Mouse (Mus musculus): ENCODE measurements around the gene Sptbn2. TPM values are rescaled to one million over a fixed set of nuclear protein-coding genes. Genes with fewer than 3 reads are reported as not detected.

Gene Sptbn2
- polyA plus RNA-seq, 1 experiment from 2014 or later: 2.9 TPM

DNA sequence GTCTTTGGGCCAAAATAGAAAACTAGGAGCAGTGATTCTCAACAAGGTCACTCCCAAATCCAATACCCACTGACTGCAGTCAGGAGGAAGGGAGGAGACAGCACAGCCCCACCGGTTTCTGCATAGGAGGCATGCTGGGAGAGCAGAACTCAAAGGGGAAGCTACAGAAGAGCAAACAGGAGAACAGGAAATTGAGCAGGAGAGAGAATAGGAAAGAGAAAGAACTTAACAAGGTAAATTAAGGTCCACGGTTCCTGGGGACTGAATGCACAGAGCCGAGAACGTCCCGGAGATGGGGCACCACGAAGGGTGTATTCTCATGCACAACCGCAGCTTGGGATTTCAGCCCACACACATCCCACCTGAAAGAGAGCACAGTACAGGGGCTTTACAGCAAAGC, 74.2 kb downstream of the Sptbn2 start:
- Histone ChIP-seq H3K9ac (no peak overlapping the region), H3K4me3 (replicated peaks) (no peak overlapping the region), H3K9me3 (no peaks in the 10 kb centered on the region), H3K36me3 (peaks cover 50% of the 10 kb centered on the region), H3K4me2 (no peak overlapping the region), H3K4me1 (peaks cover 5% of the 10 kb centered on the region; the same call in 1 of the 2 replicates), H3K27ac (no peak overlapping the region), H3K27me3 (replicated peaks) (no peaks in the 10 kb centered on the region)
- ATAC-seq (ENCODE audit: insufficient read depth, low FRiP score, low read depth): no peak
- WGBS: 90% methylated on average over 7 of the region's 7 CpGs

DNA sequence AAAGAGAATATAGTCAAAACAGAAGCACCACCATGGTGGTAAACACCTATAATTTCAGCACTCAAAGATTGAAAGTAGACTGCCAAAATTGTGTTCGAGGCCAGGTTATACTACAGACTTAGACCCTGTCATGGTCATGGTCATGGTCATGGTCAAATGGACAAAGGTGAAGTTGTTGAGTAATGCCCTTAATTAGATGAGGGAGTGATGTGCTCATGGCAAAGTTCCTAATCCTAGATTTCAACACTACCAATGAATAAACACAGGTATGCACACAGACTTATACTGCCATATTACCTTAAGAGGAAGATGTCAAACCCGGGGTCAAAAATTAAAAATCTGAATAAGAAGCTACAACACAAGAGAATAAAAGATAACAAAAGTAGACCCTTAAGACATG, 75.3 kb downstream of the Sptbn2 start:
- no peak overlapping the region for H3K4me3 ChIP-seq (replicated peaks)
- H3K36me3 ChIP-seq: peaks cover 56% of the 10 kb centered on the region
- no peaks in the 10 kb centered on the region for H3K27me3 ChIP-seq (replicated peaks)
- no peak overlapping the region for H3K9ac ChIP-seq
- 90% methylated on average over 2 of the region's 2 CpGs for WGBS
- H3K9me3 ChIP-seq: no peaks in the 10 kb centered on the region
- H3K4me2 ChIP-seq: no peak overlapping the region
- no peak overlapping the region for H3K27ac ChIP-seq
- H3K4me1 ChIP-seq: peaks cover 7% of the 10 kb centered on the region; the same call in 1 of the 2 replicates
- no peak for ATAC-seq (ENCODE audit: insufficient read depth, low FRiP score, low read depth)

DNA sequence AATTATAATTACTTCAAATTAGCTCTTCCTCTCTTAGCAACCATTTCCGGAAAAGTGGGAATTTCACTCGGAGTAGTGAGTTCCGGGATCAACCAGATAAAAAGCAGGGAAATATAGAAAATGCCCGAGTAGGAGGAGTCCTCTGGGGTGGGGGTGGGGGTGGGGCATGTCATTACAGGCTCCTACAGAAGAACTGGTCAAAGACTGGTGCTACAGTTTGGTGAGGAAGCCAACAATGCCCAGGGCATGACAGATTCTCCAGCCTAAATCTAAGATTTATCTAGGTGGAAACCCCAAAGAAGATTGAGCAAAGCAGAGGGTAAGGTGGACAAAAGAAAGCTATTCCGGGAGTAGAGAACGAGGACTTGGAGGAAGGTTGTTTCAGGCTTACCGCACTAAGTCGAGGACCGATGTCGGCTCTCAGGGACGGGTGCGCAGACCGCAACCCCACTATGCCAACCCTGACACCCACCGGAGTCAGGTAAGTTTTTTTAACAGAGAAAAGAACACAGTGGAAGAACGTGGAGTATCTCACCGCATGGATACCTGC, 82.4 kb downstream of the Sptbn2 start:
- no peaks in the 10 kb centered on the region for H3K9me3 ChIP-seq
- H3K27ac ChIP-seq: peak overlapping the region; percentile 91
- WGBS: 1% methylated on average over 16 of the region's 16 CpGs
- peaks cover 25% of the 10 kb centered on the region for H3K36me3 ChIP-seq
- peaks cover 10% of the 10 kb centered on the region for H3K4me1 ChIP-seq
- H3K27me3 ChIP-seq (replicated peaks): no peaks in the 10 kb centered on the region
- peak overlapping the region; percentile 80 for H3K4me3 ChIP-seq (replicated peaks)
- ATAC-seq (ENCODE audit: insufficient read depth, low FRiP score, low read depth): peak; percentile 44; the same call in 1 of the 2 replicates
- H3K9ac ChIP-seq: peak overlapping the region; percentile 73
- peak overlapping the region; percentile 68 for H3K4me2 ChIP-seq

DNA sequence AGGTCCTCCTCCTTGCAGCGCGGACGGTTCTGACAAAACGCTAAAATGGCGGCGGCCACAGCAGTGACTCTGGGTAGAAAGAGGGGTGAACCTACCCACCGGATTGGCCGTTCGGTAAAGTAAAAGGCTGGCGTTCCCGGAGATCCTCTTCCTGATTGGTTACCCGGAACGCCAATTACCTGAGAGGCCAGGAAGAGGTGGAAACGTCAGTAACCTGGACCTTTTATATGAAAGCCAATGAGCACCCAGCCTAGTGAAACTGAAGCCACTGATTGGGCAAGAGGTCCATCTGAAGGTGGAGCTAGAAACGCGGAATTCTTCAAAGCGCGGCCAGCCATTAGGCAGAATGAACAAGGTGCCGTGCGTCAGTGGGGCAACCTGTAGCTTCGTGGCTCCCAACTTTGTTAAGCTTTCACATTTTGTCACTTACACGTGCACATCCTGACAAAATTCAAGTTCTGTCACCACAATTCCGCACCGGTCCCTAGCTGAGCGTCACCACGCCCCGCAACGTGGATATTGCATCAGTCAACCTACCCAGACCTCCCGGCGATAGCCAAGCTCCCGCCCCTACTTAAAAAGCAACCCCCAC, 83.0 kb downstream of the Sptbn2 start, which contains the start of gene Rbm4:
Gene Rbm4, minus strand, starts transcription at position 71 of the 592 bp plus-strand sequence.
- peak within 1 kb of the TSS; percentile 80 for H3K4me3 ChIP-seq (replicated peaks)
- H3K4me1 ChIP-seq: peaks cover 10% of the 10 kb centered on the region
- no peaks in the 10 kb centered on the region for H3K9me3 ChIP-seq
- ATAC-seq (ENCODE audit: insufficient read depth, low FRiP score, low read depth): peak; percentile 98
- peak within 1 kb of the TSS; percentile 68 for H3K4me2 ChIP-seq
- H3K27ac ChIP-seq: peak within 1 kb of the TSS; percentile 91
- peak within 1 kb of the TSS; percentile 73 for H3K9ac ChIP-seq
- WGBS: under 1% methylated on average over 31 of the region's 31 CpGs
- H3K36me3 ChIP-seq: peaks cover 30% of the 10 kb centered on the region
- H3K27me3 ChIP-seq (replicated peaks): no peaks in the 10 kb centered on the region

DNA sequence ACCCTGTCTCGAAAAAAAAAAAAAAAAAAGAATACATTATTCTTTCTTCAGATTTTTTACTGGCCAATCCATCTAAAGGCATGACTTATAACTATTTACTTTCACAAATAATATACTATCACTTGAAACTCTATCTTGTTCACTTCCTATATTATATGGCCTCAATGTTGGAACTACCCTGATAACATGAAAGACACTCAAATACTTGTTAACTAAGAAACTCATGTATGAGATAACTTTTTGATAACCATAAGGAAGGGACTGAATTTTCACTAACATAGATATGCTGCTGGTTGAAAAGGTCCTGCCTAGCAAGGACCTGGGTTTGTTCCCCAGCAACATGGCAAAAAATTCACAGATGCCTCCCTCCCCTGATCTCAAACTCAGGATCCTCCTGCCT, 85.0 kb downstream of the Sptbn2 start:
- no peak overlapping the region for H3K9ac ChIP-seq
- no peaks in the 10 kb centered on the region for H3K9me3 ChIP-seq
- H3K4me3 ChIP-seq (replicated peaks): no peak overlapping the region
- H3K27me3 ChIP-seq (replicated peaks): no peaks in the 10 kb centered on the region
- H3K4me1 ChIP-seq: peaks cover 6% of the 10 kb centered on the region
- H3K27ac ChIP-seq: no peak overlapping the region
- 71% methylated on average over 1 of the region's 1 CpGs for WGBS
- H3K36me3 ChIP-seq: peaks cover 42% of the 10 kb centered on the region
- no peak overlapping the region for H3K4me2 ChIP-seq
- no peak for ATAC-seq (ENCODE audit: insufficient read depth, low FRiP score, low read depth)

DNA sequence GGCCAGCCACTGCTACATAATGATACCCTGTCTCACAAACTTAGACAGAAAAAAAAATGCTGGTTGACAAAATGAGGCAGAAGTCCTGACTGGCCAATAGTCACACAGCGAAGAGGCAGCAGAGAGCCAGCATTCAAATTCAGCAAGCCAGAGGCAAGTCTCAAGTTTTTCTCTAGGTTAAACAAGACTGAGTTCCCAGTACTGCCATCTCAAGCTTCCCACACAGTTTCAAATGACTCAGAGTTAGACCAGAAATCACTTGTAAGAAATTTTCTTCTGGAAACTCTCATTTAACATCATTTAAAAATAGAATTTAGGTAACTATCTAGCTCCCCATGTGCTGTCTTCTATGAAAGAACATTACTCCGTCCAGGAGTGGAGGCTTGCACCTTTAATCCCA, 86.9 kb downstream of the Sptbn2 start:
- Histone ChIP-seq H3K4me3 (replicated peaks) (no peak overlapping the region), H3K4me1 (no peaks in the 10 kb centered on the region), H3K9me3 (no peaks in the 10 kb centered on the region), H3K36me3 (peaks cover 50% of the 10 kb centered on the region), H3K27me3 (replicated peaks) (no peaks in the 10 kb centered on the region), H3K4me2 (no peak overlapping the region), H3K9ac (no peak overlapping the region), H3K27ac (no peak overlapping the region)
- WGBS: 97% methylated on average over 2 of the region's 2 CpGs
- ATAC-seq (ENCODE audit: insufficient read depth, low FRiP score, low read depth): no peak

DNA sequence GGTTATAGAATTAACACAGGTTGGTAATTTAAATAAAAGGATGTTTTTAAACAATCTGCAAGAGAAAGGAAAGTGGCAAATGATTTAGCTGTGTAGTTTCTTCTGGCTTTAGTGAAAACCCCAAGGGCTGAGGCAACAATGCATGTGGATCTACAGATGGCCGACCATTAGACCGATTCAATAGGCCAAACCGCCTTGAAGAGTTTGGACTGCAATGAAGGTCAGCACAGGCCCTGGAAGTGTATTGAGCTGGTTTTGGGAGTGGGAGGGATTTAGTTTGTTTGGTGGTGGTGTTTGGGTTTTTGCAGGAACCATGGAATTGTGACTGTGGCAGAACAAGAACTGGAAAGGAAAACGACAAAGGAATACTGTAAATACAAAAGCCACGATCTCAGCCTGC, 88.1 kb downstream of the Sptbn2 start:
- Histone ChIP-seq H3K4me1 (no peaks in the 10 kb centered on the region), H3K36me3 (peaks cover 61% of the 10 kb centered on the region), H3K27me3 (replicated peaks) (no peaks in the 10 kb centered on the region), H3K4me3 (replicated peaks) (no peak overlapping the region), H3K9me3 (no peaks in the 10 kb centered on the region), H3K27ac (no peak overlapping the region), H3K4me2 (no peak overlapping the region), H3K9ac (no peak overlapping the region)
- 88% methylated on average over 5 of the region's 5 CpGs for WGBS
- ATAC-seq (ENCODE audit: insufficient read depth, low FRiP score, low read depth): no peak

Other genes starting within 250 kb of the Sptbn2 start
- gene Syt12, start 233.7 kb upstream of the Sptbn2 start, polyA plus RNA-seq (2015; fragmentation: Nextera tagmentation; extraction: Ambion mirVana): 0.81 and 0.99 TPM in 2 replicates
- gene 2010003K11Rik, start 212.6 kb upstream of the Sptbn2 start, polyA plus RNA-seq (2015; fragmentation: Nextera tagmentation; extraction: Ambion mirVana): 1.2 and 1.3 TPM in 2 replicates
- gene Pcx, start 200.7 kb upstream of the Sptbn2 start, polyA plus RNA-seq (2015; fragmentation: Nextera tagmentation; extraction: Ambion mirVana): 18.0 and 19.1 TPM in 2 replicates
- 5.7 and 6.1 TPM in 2 replicates for gene Lrfn4, start 95.5 kb upstream of the Sptbn2 start, polyA plus RNA-seq (2015; fragmentation: Nextera tagmentation; extraction: Ambion mirVana)
- 66.1 and 66.8 TPM in 2 replicates for gene Rce1, start 85.5 kb upstream of the Sptbn2 start, polyA plus RNA-seq (2015; fragmentation: Nextera tagmentation; extraction: Ambion mirVana)
- 2.3 and 3.6 TPM in 2 replicates for gene Gm960, start 12.5 kb upstream of the Sptbn2 start, polyA plus RNA-seq (2015; fragmentation: Nextera tagmentation; extraction: Ambion mirVana)
- gene Rbm4b, start 45.3 kb downstream of the Sptbn2 start, polyA plus RNA-seq (2015; fragmentation: Nextera tagmentation; extraction: Ambion mirVana): 57.7 and 59.7 TPM in 2 replicates
- gene Rbm4, start 82.7 kb downstream of the Sptbn2 start, polyA plus RNA-seq (2015; fragmentation: Nextera tagmentation; extraction: Ambion mirVana): 50.1 and 52.2 TPM in 2 replicates
- 29.9 and 38.0 TPM in 2 replicates for gene Gm21992, start 100.4 kb downstream of the Sptbn2 start, polyA plus RNA-seq (2015; fragmentation: Nextera tagmentation; extraction: Ambion mirVana)
- 70.3 and 75.2 TPM in 2 replicates for gene Rbm14, start 100.5 kb downstream of the Sptbn2 start, polyA plus RNA-seq (2015; fragmentation: Nextera tagmentation; extraction: Ambion mirVana)
- 51.1 and 54.1 TPM in 2 replicates for gene Ccs, start 128.2 kb downstream of the Sptbn2 start, polyA plus RNA-seq (2015; fragmentation: Nextera tagmentation; extraction: Ambion mirVana)
- gene Ccdc87, start 128.2 kb downstream of the Sptbn2 start, polyA plus RNA-seq (2015; fragmentation: Nextera tagmentation; extraction: Ambion mirVana): 0.12 TPM in 1 of 2 replicates, not detected in the other
- 24.9 and 34.0 TPM in 2 replicates for gene Ctsf, start 144.0 kb downstream of the Sptbn2 start, polyA plus RNA-seq (2015; fragmentation: Nextera tagmentation; extraction: Ambion mirVana)
- gene Actn3, start 166.7 kb downstream of the Sptbn2 start, polyA plus RNA-seq (2015; fragmentation: Nextera tagmentation; extraction: Ambion mirVana): 2.3 and 2.5 TPM in 2 replicates
- gene Zdhhc24, start 167.5 kb downstream of the Sptbn2 start, polyA plus RNA-seq (2015; fragmentation: Nextera tagmentation; extraction: Ambion mirVana): 11.4 and 11.6 TPM in 2 replicates
- 2.7 and 3.0 TPM in 2 replicates for gene Bbs1, start 195.5 kb downstream of the Sptbn2 start, polyA plus RNA-seq (2015; fragmentation: Nextera tagmentation; extraction: Ambion mirVana)
- gene Dpp3, start 217.1 kb downstream of the Sptbn2 start, polyA plus RNA-seq (2015; fragmentation: Nextera tagmentation; extraction: Ambion mirVana): 107 and 122 TPM in 2 replicates
- 1.7 and 1.9 TPM in 2 replicates for gene Peli3, start 232.0 kb downstream of the Sptbn2 start, polyA plus RNA-seq (2015; fragmentation: Nextera tagmentation; extraction: Ambion mirVana)

Measured in stomach, embryonic 15.5 days (tissue).